Mouse (Mus musculus) cerebellum, adult 2 months (tissue): ENCODE measurements at regions not wholly inside any gene's neighbourhood (a gene's known extent, or its start where the extent isn't known, plus 50 kb on each side); places are given as distances from the start of the nearest gene placed in this dataset.

Source experiments
- CTCF ChIP-seq: fragments of 200-500 bp; IDR thresholded peaks from 2 replicates; pipeline ENCODE4 v1.5.1; 2011; ENCODE audit warnings: low read depth, mild to moderate bottlenecking, control low read depth, low read length, moderate library complexity, borderline replicate concordance; ENCODE audit not compliant: insufficient read depth
- POLR2A ChIP-seq: fragments of 200-500 bp; IDR thresholded peaks from 2 replicates; pipeline ENCODE4 v1.6.1; 2011; ENCODE audit warnings: low read length, control low read depth, borderline replicate concordance; ENCODE audit not compliant: insufficient read depth

- TF ChIP-seq POLR2A: no peak
- TF ChIP-seq CTCF: no peak
These were observed 962.9 kb downstream of the Fam181b start for GRCm38 (mm10) chr7:94042466-94043030.
